Mouse (Mus musculus): ENCODE data around the gene Sp7. TPM values are rescaled to one million over a fixed set of nuclear protein-coding genes. Genes with fewer than 3 reads are reported as not detected.

Gene Sp7
- polyA plus RNA-seq, 1 experiment from 2014 or later = 0.11 TPM

- no peaks in the 10 kb centered on the region for H3K36me3 ChIP-seq (ENCODE audit: control insufficient read depth, insufficient read depth)
- H3K9ac ChIP-seq (ENCODE audit: low read length) = no peak overlapping the region
- no peak overlapping the region for H3K4me3 ChIP-seq (ENCODE audit: low read length)
- H3K4me1 ChIP-seq (ENCODE audit: control insufficient read depth, insufficient read depth, low read length) = peaks cover 5% of the 10 kb centered on the region
- no peak overlapping the region for H3K4me2 ChIP-seq (ENCODE audit: low read depth, low read length)
- H3K27me3 ChIP-seq (ENCODE audit: control insufficient read depth, insufficient read depth, low read length) = no peaks in the 10 kb centered on the region
- ATAC-seq (replicated peaks; ENCODE audit: extremely low read depth, insufficient read depth, low FRiP score) = peak; percentile 33; the same call in 1 of the 2 replicates
- H3K27ac ChIP-seq (ENCODE audit: low read length) = peak overlapping the region; percentile 69
- H3K9me3 ChIP-seq (replicated peaks; ENCODE audit: control insufficient read depth, low read length) = no peaks in the 10 kb centered on the region
These were observed 26.6 kb upstream of the Sp7 start for GRCm38 (mm10) chr15:102393584-102394014.

GRCm38 (mm10) chr15:102392520-102392919 is 25.5 kb upstream of the Sp7 start:
- Histone ChIP-seq H3K27me3 (ENCODE audit: control insufficient read depth, insufficient read depth, low read length) (no peaks in the 10 kb centered on the region), H3K9ac (ENCODE audit: low read length) (no peak overlapping the region), H3K4me3 (ENCODE audit: low read length) (no peak overlapping the region), H3K4me1 (ENCODE audit: control insufficient read depth, insufficient read depth, low read length) (0 out of 2 replicates have a peak, but pooled peaks cover 2% of the 10 kb centered on the region), H3K9me3 (replicated peaks; ENCODE audit: control insufficient read depth, low read length) (no peaks in the 10 kb centered on the region), H3K36me3 (ENCODE audit: control insufficient read depth, insufficient read depth) (no peaks in the 10 kb centered on the region), H3K27ac (ENCODE audit: low read length) (peak overlapping the region; percentile 46; the same call in 1 of the 2 replicates), H3K4me2 (ENCODE audit: low read depth, low read length) (no peak overlapping the region)
- no peak for ATAC-seq (replicated peaks; ENCODE audit: extremely low read depth, insufficient read depth, low FRiP score)
- 22% methylated on average over 2 of the region's 2 CpGs for WGBS

- Histone ChIP-seq H3K27me3 (ENCODE audit: control insufficient read depth, insufficient read depth, low read length) (no peaks in the 10 kb centered on the region), H3K36me3 (ENCODE audit: control insufficient read depth, insufficient read depth) (no peaks in the 10 kb centered on the region), H3K9me3 (replicated peaks; ENCODE audit: control insufficient read depth, low read length) (no peaks in the 10 kb centered on the region), H3K4me3 (ENCODE audit: low read length) (no peak overlapping the region), H3K9ac (ENCODE audit: low read length) (no peak overlapping the region), H3K4me2 (ENCODE audit: low read depth, low read length) (no peak overlapping the region), H3K4me1 (ENCODE audit: control insufficient read depth, insufficient read depth, low read length) (0 out of 2 replicates have a peak, but pooled peaks cover 2% of the 10 kb centered on the region), H3K27ac (ENCODE audit: low read length) (no peak overlapping the region; the same call in 1 of the 2 replicates)
- no peak for ATAC-seq (replicated peaks; ENCODE audit: extremely low read depth, insufficient read depth, low FRiP score)
- 81% methylated on average over 3 of the region's 3 CpGs for WGBS
These were observed 22.0 kb upstream of the Sp7 start for GRCm38 (mm10) chr15:102388942-102389341.

- Histone ChIP-seq H3K9me3 (replicated peaks; ENCODE audit: control insufficient read depth, low read length) (no peaks in the 10 kb centered on the region), H3K9ac (ENCODE audit: low read length) (no peak overlapping the region), H3K4me2 (ENCODE audit: low read depth, low read length) (no peak overlapping the region), H3K27ac (ENCODE audit: low read length) (no peak overlapping the region), H3K4me1 (ENCODE audit: control insufficient read depth, insufficient read depth, low read length) (no peaks in the 10 kb centered on the region), H3K36me3 (ENCODE audit: control insufficient read depth, insufficient read depth) (no peaks in the 10 kb centered on the region), H3K27me3 (ENCODE audit: control insufficient read depth, insufficient read depth, low read length) (no peaks in the 10 kb centered on the region), H3K4me3 (ENCODE audit: low read length) (no peak overlapping the region)
- no peak for ATAC-seq (replicated peaks; ENCODE audit: extremely low read depth, insufficient read depth, low FRiP score)
- 41% methylated on average over 9 of the region's 9 CpGs for WGBS
These were observed 19.7 kb upstream of the Sp7 start for GRCm38 (mm10) chr15:102386640-102387039.

- H3K27ac ChIP-seq (ENCODE audit: low read length) = no peak overlapping the region
- 85% methylated on average over 6 of the region's 6 CpGs for WGBS
- H3K9me3 ChIP-seq (replicated peaks; ENCODE audit: control insufficient read depth, low read length) = no peaks in the 10 kb centered on the region
- H3K36me3 ChIP-seq (ENCODE audit: control insufficient read depth, insufficient read depth) = no peaks in the 10 kb centered on the region
- H3K9ac ChIP-seq (ENCODE audit: low read length) = no peak overlapping the region
- no peaks in the 10 kb centered on the region for H3K27me3 ChIP-seq (ENCODE audit: control insufficient read depth, insufficient read depth, low read length)
- H3K4me1 ChIP-seq (ENCODE audit: control insufficient read depth, insufficient read depth, low read length) = no peaks in the 10 kb centered on the region
- ATAC-seq (replicated peaks; ENCODE audit: extremely low read depth, insufficient read depth, low FRiP score) = no peak
- no peak overlapping the region for H3K4me3 ChIP-seq (ENCODE audit: low read length)
- no peak overlapping the region for H3K4me2 ChIP-seq (ENCODE audit: low read depth, low read length)
These were observed 16.7 kb upstream of the Sp7 start for GRCm38 (mm10) chr15:102383671-102384070.

GRCm38 (mm10) chr15:102381575-102381974 is 14.6 kb upstream of the Sp7 start:
- H3K4me3 ChIP-seq (ENCODE audit: low read length) = no peak overlapping the region
- H3K36me3 ChIP-seq (ENCODE audit: control insufficient read depth, insufficient read depth) = no peaks in the 10 kb centered on the region
- no peak overlapping the region for H3K9ac ChIP-seq (ENCODE audit: low read length)
- H3K27me3 ChIP-seq (ENCODE audit: control insufficient read depth, insufficient read depth, low read length) = no peaks in the 10 kb centered on the region
- H3K27ac ChIP-seq (ENCODE audit: low read length) = no peak overlapping the region
- WGBS = under 1% methylated on average over 7 of the region's 7 CpGs
- no peak overlapping the region for H3K4me2 ChIP-seq (ENCODE audit: low read depth, low read length)
- peaks cover 8% of the 10 kb centered on the region for H3K4me1 ChIP-seq (ENCODE audit: control insufficient read depth, insufficient read depth, low read length)
- ATAC-seq (replicated peaks; ENCODE audit: extremely low read depth, insufficient read depth, low FRiP score) = 0 out of 2 replicates have a peak, but pooled peaks have one; percentile 20
- H3K9me3 ChIP-seq (replicated peaks; ENCODE audit: control insufficient read depth, low read length) = no peaks in the 10 kb centered on the region

GRCm38 (mm10) chr15:102377810-102378262 is 10.9 kb upstream of the Sp7 start:
- Histone ChIP-seq H3K27ac (ENCODE audit: low read length) (peak overlapping the region; percentile 68), H3K4me2 (ENCODE audit: low read depth, low read length) (peak overlapping the region; percentile 99), H3K36me3 (ENCODE audit: control insufficient read depth, insufficient read depth) (no peaks in the 10 kb centered on the region), H3K4me3 (ENCODE audit: low read length) (0 out of 2 replicates have a peak overlapping the region, but pooled peaks have one; percentile 73), H3K4me1 (ENCODE audit: control insufficient read depth, insufficient read depth, low read length) (peaks cover 12% of the 10 kb centered on the region), H3K9ac (ENCODE audit: low read length) (peak overlapping the region; percentile 45; the same call in 1 of the 2 replicates), H3K9me3 (replicated peaks; ENCODE audit: control insufficient read depth, low read length) (no peaks in the 10 kb centered on the region), H3K27me3 (ENCODE audit: control insufficient read depth, insufficient read depth, low read length) (no peaks in the 10 kb centered on the region)
- peak; percentile 47; the same call in 1 of the 2 replicates for ATAC-seq (replicated peaks; ENCODE audit: extremely low read depth, insufficient read depth, low FRiP score)
- 8% methylated on average over 10 of the region's 10 CpGs for WGBS

- peak overlapping the region; percentile 73 for H3K4me3 ChIP-seq (ENCODE audit: low read length)
- H3K27me3 ChIP-seq (ENCODE audit: control insufficient read depth, insufficient read depth, low read length) = no peaks in the 10 kb centered on the region
- peaks cover 12% of the 10 kb centered on the region for H3K4me1 ChIP-seq (ENCODE audit: control insufficient read depth, insufficient read depth, low read length)
- H3K4me2 ChIP-seq (ENCODE audit: low read depth, low read length) = peak overlapping the region; percentile 99
- H3K36me3 ChIP-seq (ENCODE audit: control insufficient read depth, insufficient read depth) = no peaks in the 10 kb centered on the region
- under 1% methylated on average over 7 of the region's 7 CpGs for WGBS
- H3K9ac ChIP-seq (ENCODE audit: low read length) = peak overlapping the region; percentile 82
- ATAC-seq (replicated peaks; ENCODE audit: extremely low read depth, insufficient read depth, low FRiP score) = peak; percentile 80
- H3K27ac ChIP-seq (ENCODE audit: low read length) = peak overlapping the region; percentile 81
- H3K9me3 ChIP-seq (replicated peaks; ENCODE audit: control insufficient read depth, low read length) = no peaks in the 10 kb centered on the region
These were observed 10.2 kb upstream of the Sp7 start for GRCm38 (mm10) chr15:102377163-102377543.

GRCm38 (mm10) chr15:102376453-102377162 is 9.6 kb upstream of the Sp7 start:
- peak overlapping the region; percentile 73 for H3K4me3 ChIP-seq (ENCODE audit: low read length)
- no peaks in the 10 kb centered on the region for H3K9me3 ChIP-seq (replicated peaks; ENCODE audit: control insufficient read depth, low read length)
- 1% methylated on average over 43 of the region's 43 CpGs for WGBS
- peak; percentile 87 for ATAC-seq (replicated peaks; ENCODE audit: extremely low read depth, insufficient read depth, low FRiP score)
- H3K4me1 ChIP-seq (ENCODE audit: control insufficient read depth, insufficient read depth, low read length) = peaks cover 12% of the 10 kb centered on the region
- H3K36me3 ChIP-seq (ENCODE audit: control insufficient read depth, insufficient read depth) = no peaks in the 10 kb centered on the region
- H3K27ac ChIP-seq (ENCODE audit: low read length) = peak overlapping the region; percentile 81
- peak overlapping the region; percentile 99 for H3K4me2 ChIP-seq (ENCODE audit: low read depth, low read length)
- H3K9ac ChIP-seq (ENCODE audit: low read length) = peak overlapping the region; percentile 82
- no peaks in the 10 kb centered on the region for H3K27me3 ChIP-seq (ENCODE audit: control insufficient read depth, insufficient read depth, low read length)

Measured in heart, embryonic 16.5 days (tissue).